Mouse (Mus musculus): ENCODE data around the gene Trim8. TPM values are rescaled to one million over a fixed set of nuclear protein-coding genes. Genes with fewer than 3 reads are reported as not detected.

Gene Trim8
- polyA plus RNA-seq, 1 experiment from 2014 or later = 20.9 TPM

DNA sequence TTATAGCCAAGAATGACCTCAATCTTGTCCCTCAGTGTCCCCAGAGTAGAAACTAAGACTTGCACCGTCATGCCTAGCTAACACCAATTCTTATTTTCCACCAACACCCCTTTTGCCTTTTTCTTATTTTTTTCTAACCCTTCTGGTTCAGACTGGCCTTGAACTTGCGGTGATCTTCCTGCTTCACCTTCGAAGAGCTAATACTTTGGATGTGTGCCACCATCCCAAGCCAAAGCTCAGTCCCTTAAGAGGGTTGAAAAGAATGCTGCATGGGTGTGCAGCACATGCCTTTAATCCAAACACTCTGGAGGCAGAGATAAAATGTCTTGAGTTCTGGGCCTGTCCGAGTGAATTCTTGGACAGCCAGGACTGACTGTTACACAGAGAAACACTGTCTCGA lies 8.9 kb downstream of the Trim8 start:
- peaks cover 51% of the 10 kb centered on the region for H3K4me1 ChIP-seq
- peaks cover 100% of the 10 kb centered on the region for H3K36me3 ChIP-seq (replicated peaks)
- no peak overlapping the region for H3K4me3 ChIP-seq
- H3K27ac ChIP-seq (replicated peaks) = no peak overlapping the region; the same call in 1 of the 2 replicates
- WGBS = 86% methylated on average over 5 of the region's 5 CpGs
- no peaks in the 10 kb centered on the region for H3K27me3 ChIP-seq (replicated peaks; ENCODE audit: low read depth, poor library complexity, severe bottlenecking)
- no peak for DNase-seq (ENCODE audit: low spot score)
- H3K9me3 ChIP-seq = no peaks in the 10 kb centered on the region

DNA sequence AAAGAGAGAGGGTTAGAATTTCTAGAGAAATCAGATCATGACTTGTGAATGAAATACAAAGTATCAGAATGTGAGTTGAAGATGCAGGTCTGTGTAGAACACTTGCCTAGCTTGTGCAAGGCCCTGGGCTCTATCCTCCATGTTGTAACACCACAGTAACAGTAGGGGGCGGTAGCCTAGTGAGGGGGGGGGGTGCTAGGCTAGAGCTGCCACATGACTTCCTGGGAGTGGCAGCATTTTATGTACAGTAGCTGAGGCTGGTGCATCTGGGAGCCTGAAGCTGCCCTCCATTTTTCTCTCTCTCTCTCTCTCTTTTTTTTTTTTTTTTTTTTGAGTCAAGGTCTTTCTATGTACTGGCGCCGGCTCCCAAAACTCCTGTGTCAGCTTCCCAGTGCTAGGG lies 9.3 kb downstream of the Trim8 start:
- Histone ChIP-seq H3K27ac (replicated peaks) (no peak overlapping the region), H3K9me3 (no peaks in the 10 kb centered on the region), H3K4me3 (no peak overlapping the region), H3K4me1 (peaks cover 47% of the 10 kb centered on the region), H3K36me3 (replicated peaks) (peaks cover 100% of the 10 kb centered on the region), H3K27me3 (replicated peaks; ENCODE audit: low read depth, poor library complexity, severe bottlenecking) (no peaks in the 10 kb centered on the region)
- WGBS = 64% methylated on average over 3 of the region's 3 CpGs
- DNase-seq (ENCODE audit: low spot score) = no peak

DNA sequence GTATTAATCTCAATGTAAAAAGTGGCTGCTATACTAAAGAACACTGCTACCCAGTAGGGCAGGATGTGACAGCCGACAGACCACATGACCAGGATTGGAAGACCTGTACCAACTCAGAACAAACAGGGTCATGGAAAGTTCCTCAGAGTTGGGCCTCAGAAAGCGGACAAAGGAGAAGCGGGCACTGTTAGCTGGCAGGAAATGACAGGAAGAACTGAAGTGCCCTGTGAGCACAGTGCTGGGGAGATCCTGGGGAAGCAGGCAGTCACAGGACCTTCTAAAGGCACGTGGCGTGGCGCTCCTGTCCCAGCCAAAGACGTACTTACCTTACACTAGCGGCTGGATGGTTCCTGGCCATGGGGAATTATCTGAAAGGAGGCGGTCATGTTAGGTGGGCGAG lies 9.8 kb downstream of the Trim8 start:
- Histone ChIP-seq H3K27ac (replicated peaks) (no peak overlapping the region), H3K4me1 (peaks cover 43% of the 10 kb centered on the region), H3K27me3 (replicated peaks; ENCODE audit: low read depth, poor library complexity, severe bottlenecking) (no peaks in the 10 kb centered on the region), H3K36me3 (replicated peaks) (peaks cover 98% of the 10 kb centered on the region), H3K9me3 (no peaks in the 10 kb centered on the region), H3K4me3 (no peak overlapping the region; the same call in 1 of the 2 replicates)
- whole genome bisulfite sequencing = 89% methylated on average over 10 of the region's 10 CpGs
- no peak for DNase-seq (ENCODE audit: low spot score)

DNA sequence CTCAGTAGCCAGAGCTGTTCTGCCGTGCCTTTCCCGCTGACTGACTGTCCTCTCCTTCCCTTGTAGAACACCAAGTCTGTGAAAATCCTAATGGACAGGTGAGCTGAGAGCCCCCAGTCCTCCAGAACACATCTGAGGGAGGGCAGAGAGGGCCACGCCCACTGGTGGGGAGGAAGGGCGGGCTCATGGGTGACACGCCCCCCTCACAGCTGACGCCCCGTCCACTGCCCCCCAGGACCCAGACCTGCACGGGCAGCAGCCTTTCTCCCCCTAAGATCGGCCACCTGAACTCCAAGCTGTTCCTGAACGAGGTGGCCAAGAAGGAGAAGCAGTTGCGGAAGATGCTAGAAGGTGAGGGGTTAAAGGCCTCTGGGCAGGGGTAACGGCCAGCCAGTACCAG lies 12.9 kb downstream of the Trim8 start:
- Histone ChIP-seq H3K4me3 (no peak overlapping the region), H3K27me3 (replicated peaks; ENCODE audit: low read depth, poor library complexity, severe bottlenecking) (no peaks in the 10 kb centered on the region), H3K36me3 (replicated peaks) (peaks cover 78% of the 10 kb centered on the region), H3K27ac (replicated peaks) (no peak overlapping the region), H3K9me3 (no peaks in the 10 kb centered on the region), H3K4me1 (peaks cover 42% of the 10 kb centered on the region)
- 82% methylated on average over 12 of the region's 12 CpGs for WGBS
- no peak for DNase-seq (ENCODE audit: low spot score)

DNA sequence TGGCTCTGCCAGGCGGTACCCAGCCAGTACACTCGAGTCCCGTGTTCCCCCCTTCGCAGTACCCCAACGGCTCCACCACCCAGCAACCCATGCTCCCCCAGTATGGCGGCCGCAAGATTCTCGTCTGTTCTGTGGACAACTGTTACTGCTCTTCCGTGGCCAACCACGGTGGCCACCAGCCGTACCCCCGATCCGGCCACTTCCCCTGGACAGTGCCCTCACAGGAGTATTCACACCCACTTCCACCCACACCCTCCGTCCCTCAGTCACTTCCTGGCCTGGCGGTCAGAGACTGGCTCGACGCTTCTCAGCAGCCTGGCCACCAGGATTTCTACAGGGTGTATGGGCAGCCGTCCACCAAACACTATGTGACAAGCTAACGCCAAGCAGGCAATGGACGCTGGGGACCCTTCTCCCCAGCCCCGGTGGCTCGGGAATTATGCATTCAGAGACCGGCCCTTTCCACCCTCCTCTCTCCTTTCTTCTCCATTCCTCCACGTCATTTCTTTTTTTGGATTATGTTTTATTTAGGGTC lies 13.9 kb downstream of the Trim8 start:
- no peak for DNase-seq (ENCODE audit: low spot score)
- 93% methylated on average over 24 of the region's 24 CpGs for WGBS
- no peak overlapping the region for H3K27ac ChIP-seq (replicated peaks)

DNA sequence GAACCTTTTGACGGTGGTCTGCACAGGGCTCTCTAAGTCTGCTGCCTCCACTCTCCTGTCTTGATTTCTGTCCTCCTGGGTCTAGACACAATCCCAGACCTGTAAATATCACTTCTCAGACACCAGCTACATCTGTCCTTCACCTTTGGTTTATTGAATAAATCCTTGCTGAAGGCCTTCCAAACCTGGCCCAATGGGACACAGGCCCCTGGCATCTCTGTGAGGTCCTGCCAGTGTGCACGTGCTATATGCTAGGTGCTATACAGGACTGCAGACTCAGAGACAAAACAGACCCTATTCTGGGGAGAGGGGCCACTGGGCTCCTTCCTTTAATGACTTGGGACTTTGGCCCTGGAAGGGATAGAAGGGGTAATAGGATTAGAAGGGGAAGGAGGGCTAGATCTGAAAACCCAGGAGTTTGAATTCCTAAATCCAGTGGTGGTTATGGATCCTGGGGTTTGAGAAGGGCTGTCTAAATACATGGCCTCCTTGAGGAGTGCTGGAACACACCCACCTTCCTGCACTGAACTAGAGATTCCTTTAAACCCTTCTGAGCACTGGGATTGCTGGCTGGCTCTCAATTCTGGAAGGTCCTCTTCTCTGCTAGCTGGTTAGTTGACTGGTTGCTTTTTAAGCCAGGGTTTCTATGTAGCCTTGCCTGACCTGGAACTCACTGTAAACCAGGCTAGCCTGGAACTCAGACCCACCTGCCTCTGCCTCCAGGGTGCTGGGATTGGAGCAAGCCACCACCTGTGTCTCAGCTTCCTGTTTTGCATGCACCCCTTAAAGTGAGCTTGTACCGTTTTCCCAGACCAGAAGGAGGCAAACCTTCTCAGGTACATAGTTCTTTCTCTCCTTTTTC lies 15.4 kb downstream of the Trim8 start:
- H3K36me3 ChIP-seq (replicated peaks) = peaks cover 53% of the 10 kb centered on the region
- no peaks in the 10 kb centered on the region for H3K9me3 ChIP-seq
- peaks cover 50% of the 10 kb centered on the region for H3K4me1 ChIP-seq
- no peak overlapping the region for H3K4me3 ChIP-seq
- DNase-seq (ENCODE audit: low spot score) = no peak
- 63% methylated on average over 3 of the region's 3 CpGs for WGBS
- peak overlapping the region; percentile 82; the same call in 1 of the 2 replicates for H3K27ac ChIP-seq (replicated peaks)
- no peaks in the 10 kb centered on the region for H3K27me3 ChIP-seq (replicated peaks; ENCODE audit: low read depth, poor library complexity, severe bottlenecking)

More for the DNA sequence above, 13.9 kb downstream of the Trim8 start:
- H3K36me3 ChIP-seq (replicated peaks) = peaks cover 69% of the 10 kb centered on the region
- no peaks in the 10 kb centered on the region for H3K9me3 ChIP-seq
- no peaks in the 10 kb centered on the region for H3K27me3 ChIP-seq (replicated peaks; ENCODE audit: low read depth, poor library complexity, severe bottlenecking)
- H3K4me1 ChIP-seq = peaks cover 42% of the 10 kb centered on the region
- H3K4me3 ChIP-seq = no peak overlapping the region

DNA sequence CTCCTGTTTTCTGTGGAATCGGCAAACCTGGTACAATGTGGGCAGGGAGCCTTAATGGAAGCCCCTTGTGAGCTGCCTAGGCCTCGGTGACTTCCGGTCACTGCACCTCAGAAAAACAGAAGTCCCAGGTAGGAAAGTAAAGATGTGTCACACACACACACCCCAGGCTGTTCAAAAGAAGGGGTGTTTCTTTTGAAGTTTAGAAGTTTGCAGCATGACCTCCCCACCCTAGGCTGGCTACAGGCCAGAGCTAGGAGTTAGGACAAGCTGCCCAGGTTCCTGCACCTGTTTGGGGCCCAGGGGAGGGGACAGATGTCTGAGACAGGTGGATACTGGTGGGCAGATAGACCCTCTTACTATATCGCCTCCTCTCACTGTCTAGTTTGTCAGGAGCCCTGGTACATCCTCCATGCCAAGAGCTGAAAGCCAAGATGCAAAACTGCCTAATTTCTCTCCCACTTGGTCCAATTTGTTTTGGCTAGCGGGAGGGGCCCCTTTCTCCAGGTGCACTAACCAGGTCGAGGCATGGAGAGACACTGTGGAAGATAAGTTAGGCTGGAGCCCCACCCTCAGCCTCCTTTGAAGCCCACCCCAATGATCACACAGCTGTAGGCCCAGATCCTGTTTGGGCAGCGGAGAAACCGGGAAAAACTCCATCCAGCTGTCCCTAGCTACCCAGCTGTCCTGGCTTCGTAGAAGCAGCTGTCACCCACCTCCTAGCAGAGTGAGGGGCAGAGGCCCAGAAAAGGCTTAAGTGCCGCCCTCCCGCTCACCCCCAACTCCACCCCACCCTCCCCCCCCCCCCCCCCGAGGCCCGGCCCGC lies 16.2 kb downstream of the Trim8 start:
- H3K4me1 ChIP-seq = peaks cover 59% of the 10 kb centered on the region
- 25% methylated on average over 14 of the region's 14 CpGs for WGBS

DNA sequence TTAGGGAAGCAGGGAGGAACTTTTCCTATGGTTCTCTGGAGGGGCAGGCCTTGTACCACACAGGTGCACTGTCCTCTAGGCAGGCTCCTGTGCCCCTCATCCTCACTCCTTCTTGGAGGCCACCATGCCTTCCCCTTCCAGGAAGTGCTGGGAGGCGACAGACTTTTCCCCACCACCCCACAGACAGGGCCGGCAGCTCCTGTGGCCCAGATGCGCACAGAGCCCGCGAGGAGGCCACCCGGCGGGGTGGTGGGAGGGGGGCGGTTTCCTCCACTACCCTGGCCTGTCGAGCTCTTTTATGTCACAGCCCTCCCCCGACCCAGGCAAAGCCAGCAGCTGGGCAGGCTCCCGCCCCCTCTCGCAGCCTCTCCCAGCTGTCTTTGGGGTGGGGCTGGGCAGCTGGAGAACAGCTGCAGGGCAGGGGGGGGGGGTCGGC lies 16.9 kb downstream of the Trim8 start:
- H3K27ac ChIP-seq (replicated peaks) = peak overlapping the region; percentile 82
- peaks cover 39% of the 10 kb centered on the region for H3K36me3 ChIP-seq (replicated peaks)
- under 1% methylated on average over 13 of the region's 13 CpGs for WGBS
- H3K4me3 ChIP-seq = peak overlapping the region; percentile 49
- H3K9me3 ChIP-seq = no peaks in the 10 kb centered on the region
- peak; percentile 81 for DNase-seq (ENCODE audit: low spot score)
- peaks cover 65% of the 10 kb centered on the region for H3K4me1 ChIP-seq
- H3K27me3 ChIP-seq (replicated peaks; ENCODE audit: low read depth, poor library complexity, severe bottlenecking) = no peaks in the 10 kb centered on the region

More for the DNA sequence above, 16.2 kb downstream of the Trim8 start:
- peak overlapping the region; percentile 49 for H3K4me3 ChIP-seq
- H3K9me3 ChIP-seq = no peaks in the 10 kb centered on the region
- peak overlapping the region; percentile 82 for H3K27ac ChIP-seq (replicated peaks)
- DNase-seq (ENCODE audit: low spot score) = peak; percentile 55
- H3K36me3 ChIP-seq (replicated peaks) = peaks cover 45% of the 10 kb centered on the region
- no peaks in the 10 kb centered on the region for H3K27me3 ChIP-seq (replicated peaks; ENCODE audit: low read depth, poor library complexity, severe bottlenecking)

DNA sequence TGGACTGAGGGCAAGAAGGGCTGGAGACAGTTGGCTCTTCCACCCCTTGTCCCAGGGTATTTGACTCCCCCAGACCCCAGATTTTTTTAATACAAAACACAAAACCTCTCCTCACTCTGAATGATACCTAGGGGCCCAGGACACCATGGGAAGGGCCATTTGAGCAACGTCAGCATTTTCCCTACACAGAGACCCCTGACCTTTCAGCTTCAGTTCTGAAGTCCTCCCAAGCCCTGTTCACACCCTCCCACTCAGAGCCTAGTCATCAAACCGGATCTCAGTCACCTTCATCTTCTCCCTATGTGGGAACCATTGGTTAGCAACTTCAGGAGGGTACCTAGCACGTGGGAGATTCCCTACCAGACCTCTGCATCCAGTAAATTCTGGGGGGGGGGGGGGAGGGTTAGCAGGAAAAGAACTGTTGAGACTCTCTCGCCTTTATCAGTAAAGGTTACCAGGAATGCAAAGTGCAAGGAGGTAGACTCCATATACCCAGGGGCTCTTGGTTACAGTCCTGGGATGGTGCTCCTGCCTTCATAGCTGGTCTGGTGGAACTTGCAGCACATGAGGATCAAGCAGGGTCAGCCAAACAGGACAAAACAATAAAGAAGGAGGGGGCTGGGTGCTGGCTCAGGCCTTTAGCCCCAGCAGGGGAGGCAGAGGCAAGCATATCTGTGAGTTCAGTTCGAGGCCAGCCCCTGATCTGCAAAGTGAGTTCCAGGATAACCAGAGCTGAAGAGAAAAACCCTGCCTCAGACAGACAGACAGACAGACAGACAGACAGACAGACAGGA lies 17.5 kb downstream of the Trim8 start:
- H3K4me3 ChIP-seq = peak overlapping the region; percentile 49
- 11% methylated on average over 5 of the region's 5 CpGs for WGBS
- H3K9me3 ChIP-seq = no peaks in the 10 kb centered on the region
- H3K36me3 ChIP-seq (replicated peaks) = peaks cover 32% of the 10 kb centered on the region
- no peaks in the 10 kb centered on the region for H3K27me3 ChIP-seq (replicated peaks; ENCODE audit: low read depth, poor library complexity, severe bottlenecking)
- no peak for DNase-seq (ENCODE audit: low spot score)
- peak overlapping the region; percentile 82 for H3K27ac ChIP-seq (replicated peaks)
- peaks cover 72% of the 10 kb centered on the region for H3K4me1 ChIP-seq

DNA sequence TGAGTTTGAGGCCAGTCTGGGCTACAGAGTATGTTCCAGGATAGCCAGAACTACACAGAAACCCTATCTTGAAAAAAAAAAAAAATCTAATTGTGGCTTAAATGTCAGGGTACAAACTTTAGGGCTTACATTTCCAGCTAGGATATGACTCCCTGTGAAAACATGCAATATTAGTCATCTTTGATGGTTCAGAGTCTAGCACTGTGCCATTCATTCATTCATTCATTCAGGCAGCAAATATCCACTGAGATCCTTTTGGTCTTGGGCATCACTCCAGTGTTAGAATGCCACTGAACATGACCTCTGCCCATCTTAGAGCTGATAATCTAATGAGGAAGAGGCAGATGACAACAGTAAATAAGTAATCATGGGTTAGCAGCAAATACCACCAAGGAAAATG lies 20.2 kb downstream of the Trim8 start:
- Histone ChIP-seq H3K4me3 (no peak overlapping the region), H3K4me1 (peaks cover 94% of the 10 kb centered on the region), H3K27me3 (replicated peaks; ENCODE audit: low read depth, poor library complexity, severe bottlenecking) (no peaks in the 10 kb centered on the region), H3K36me3 (replicated peaks) (peaks cover 7% of the 10 kb centered on the region), H3K27ac (replicated peaks) (no peak overlapping the region), H3K9me3 (no peaks in the 10 kb centered on the region)
- no peak for DNase-seq (ENCODE audit: low spot score)

DNA sequence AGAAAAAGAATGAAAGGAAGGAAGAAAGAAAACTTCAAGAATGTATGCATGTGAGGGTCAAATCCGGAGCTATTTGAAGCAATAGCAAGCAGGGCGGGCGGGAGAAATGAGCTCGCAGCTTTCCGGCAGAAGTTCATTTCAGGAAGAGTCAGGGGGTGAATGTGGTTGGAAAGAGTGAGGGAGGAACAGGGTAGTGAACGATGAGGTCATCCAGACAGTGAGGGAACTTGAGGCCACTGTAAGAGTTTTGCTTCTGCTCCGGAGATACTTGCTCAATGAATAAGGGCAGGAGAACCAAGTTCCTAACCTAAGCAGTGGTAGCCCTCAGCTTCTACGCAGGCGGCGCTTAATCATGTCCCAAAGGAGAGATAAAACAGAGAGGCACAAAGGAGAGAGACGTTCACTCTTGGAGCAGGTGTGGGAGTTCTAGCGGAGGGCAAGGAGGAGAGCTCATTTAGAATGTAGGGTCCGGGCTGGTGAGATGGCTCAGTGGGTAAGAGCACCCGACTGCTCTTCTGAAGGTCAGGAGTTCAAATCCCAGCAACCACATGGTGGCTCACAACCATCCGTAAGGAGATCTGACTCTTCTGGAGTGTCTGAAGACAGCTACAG lies 21.0 kb downstream of the Trim8 start:
- peak; percentile 10 for DNase-seq (ENCODE audit: low spot score)
- Histone ChIP-seq H3K27ac (replicated peaks) (peak overlapping the region; percentile 82; the same call in 1 of the 2 replicates), H3K4me1 (peaks cover 94% of the 10 kb centered on the region), H3K36me3 (replicated peaks) (no peaks in the 10 kb centered on the region), H3K4me3 (no peak overlapping the region), H3K27me3 (replicated peaks; ENCODE audit: low read depth, poor library complexity, severe bottlenecking) (no peaks in the 10 kb centered on the region; the same call in 1 of the 2 replicates), H3K9me3 (no peaks in the 10 kb centered on the region)
- 47% methylated on average over 15 of the region's 15 CpGs for WGBS

Measured in embryonic facial prominence, embryonic 10.5 days (tissue).